Mouse (Mus musculus): ENCODE measurements around the gene Cd274. TPM values are rescaled to one million over a fixed set of nuclear protein-coding genes. Genes with fewer than 3 reads are reported as not detected.
A peak's percentile ranks its signal among the peaks of the same experiment; 100 is the strongest.

Cd274 gene
- polyA plus RNA-seq, 1 experiment, result 0.25 TPM

DNA sequence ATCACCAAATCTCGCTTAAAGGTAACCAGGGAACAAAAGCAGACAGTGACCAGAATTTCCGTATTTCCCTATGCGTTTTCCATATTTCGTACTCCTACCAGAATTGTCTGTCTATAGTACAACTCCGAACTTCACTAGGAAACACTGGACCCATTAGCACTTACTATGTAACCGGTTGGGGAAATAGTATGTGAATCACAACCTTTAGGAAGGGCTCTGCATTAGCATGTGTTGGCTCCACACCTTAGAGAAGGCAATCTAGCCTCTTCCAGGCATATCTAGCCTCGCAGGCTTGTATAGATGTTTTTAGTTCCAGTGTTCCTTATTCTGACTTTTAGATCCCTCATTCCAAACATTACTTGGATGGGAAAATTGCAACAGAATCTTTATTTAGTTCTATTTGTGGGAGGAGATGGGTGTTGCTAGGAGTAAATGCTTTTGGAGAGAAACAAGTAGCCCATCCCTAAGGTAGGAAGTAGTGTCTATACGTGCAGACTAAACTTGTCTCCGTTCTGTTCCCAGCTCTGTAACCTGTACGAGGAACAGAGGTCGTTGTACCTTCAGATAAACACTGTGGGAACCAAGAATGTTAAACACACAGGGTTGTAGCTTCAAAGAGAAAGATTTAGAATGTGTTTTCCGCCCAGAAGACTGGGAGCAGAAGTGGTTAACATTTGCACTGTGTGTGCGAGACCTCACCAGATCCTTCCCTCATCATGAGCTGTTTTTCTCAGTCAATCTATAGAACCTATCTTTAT is 4.9 kb upstream of the Cd274 start:
- Histone ChIP-seq H3K4me2 (ENCODE audit: low read depth) (peak overlapping the region; percentile 82), H3K79me2 (ENCODE audit: control insufficient read depth, insufficient read depth) (no peaks in the 10 kb centered on the region), H3K27me3 (ENCODE audit: control insufficient read depth, insufficient read depth, insufficient read length) (no peaks in the 10 kb centered on the region), H3K4me3 (peak overlapping the region; percentile 33), H3K36me3 (ENCODE audit: control insufficient read depth, insufficient read depth) (no peaks in the 10 kb centered on the region), H3ac (ENCODE audit: control insufficient read depth, insufficient read length) (peak overlapping the region; percentile 35)
- no peak for TF ChIP-seq MAX (IDR thresholded peaks at IDR 0.05; ENCODE audit: low read depth)
- no peak for TF ChIP-seq REST (IDR thresholded peaks at IDR 0.05; ENCODE audit: insufficient read depth, insufficient read length)
- TF ChIP-seq TCF3 (IDR thresholded peaks at IDR 0.05; ENCODE audit: insufficient read length, low read depth), result no peak
- TF ChIP-seq POLR2AphosphoS2 (IDR thresholded peaks at IDR 0.05; ENCODE audit: insufficient read length, low read depth), result no peak
- no peak for TF ChIP-seq TCF12 (IDR thresholded peaks at IDR 0.05; ENCODE audit: insufficient read depth, poor library complexity, severe bottlenecking)
- TF ChIP-seq POLR2A (IDR thresholded peaks at IDR 0.05; ENCODE audit: insufficient read length, low read depth), result no peak
- no peak for TF ChIP-seq E2F4 (IDR thresholded peaks at IDR 0.05; ENCODE audit: insufficient read depth)
- TF ChIP-seq MYOD1 (IDR thresholded peaks at IDR 0.05; ENCODE audit: control insufficient read depth in 1 of 3, insufficient read length in 2 of 3, low read depth in 2 of 3), result no peak
- no peak for TF ChIP-seq USF1 (IDR thresholded peaks at IDR 0.05; ENCODE audit: low read depth)
- no peak for TF ChIP-seq MYOG (IDR thresholded peaks at IDR 0.05; ENCODE audit: control insufficient read depth in 1 of 3, insufficient read depth in 1 of 3, insufficient read length in 2 of 3, low read depth in 2 of 3)
- no peak for TF ChIP-seq CEBPB (IDR thresholded peaks at IDR 0.05; ENCODE audit: insufficient read depth, poor library complexity, severe bottlenecking)
- no peak for TF ChIP-seq SRF (IDR thresholded peaks at IDR 0.05; ENCODE audit: control insufficient read depth, insufficient read length, low read depth)

DNA sequence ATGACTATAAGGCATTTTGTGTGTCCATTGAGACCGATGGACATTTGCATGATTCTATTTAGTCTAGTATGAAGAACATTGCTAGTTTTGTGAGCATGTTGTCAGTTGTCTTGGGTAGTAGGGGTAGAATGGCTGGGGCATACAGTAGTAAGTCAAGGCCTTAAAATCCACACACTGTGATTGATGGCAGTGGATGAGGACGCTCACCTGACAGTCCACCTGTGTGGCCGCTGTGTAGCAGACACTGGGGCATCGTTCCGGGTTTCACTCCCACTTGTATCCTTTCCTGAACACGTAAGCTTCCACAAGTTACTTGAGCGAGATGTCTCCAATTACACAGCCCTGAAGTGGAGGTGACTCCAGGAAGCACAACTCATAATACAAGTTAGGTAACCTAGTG is 3.7 kb upstream of the Cd274 start:
- H3K27me3 ChIP-seq (ENCODE audit: control insufficient read depth, insufficient read depth, insufficient read length), result no peaks in the 10 kb centered on the region
- H3ac ChIP-seq (ENCODE audit: control insufficient read depth, insufficient read length), result no peak overlapping the region
- no peaks in the 10 kb centered on the region for H3K36me3 ChIP-seq (ENCODE audit: control insufficient read depth, insufficient read depth)
- no peaks in the 10 kb centered on the region for H3K79me2 ChIP-seq (ENCODE audit: control insufficient read depth, insufficient read depth)
- TF ChIP-seq POLR2AphosphoS2 (IDR thresholded peaks at IDR 0.05; ENCODE audit: insufficient read length, low read depth), result no peak
- no peak for TF ChIP-seq USF1 (IDR thresholded peaks at IDR 0.05; ENCODE audit: low read depth)
- no peak for TF ChIP-seq SRF (IDR thresholded peaks at IDR 0.05; ENCODE audit: control insufficient read depth, insufficient read length, low read depth)
- TF ChIP-seq TCF3 (IDR thresholded peaks at IDR 0.05; ENCODE audit: insufficient read length, low read depth), result no peak
- no peak for TF ChIP-seq TCF12 (IDR thresholded peaks at IDR 0.05; ENCODE audit: insufficient read depth, poor library complexity, severe bottlenecking)
- no peak for TF ChIP-seq MAX (IDR thresholded peaks at IDR 0.05; ENCODE audit: low read depth)
- no peak for TF ChIP-seq MYOG (IDR thresholded peaks at IDR 0.05; ENCODE audit: control insufficient read depth in 1 of 3, insufficient read depth in 1 of 3, insufficient read length in 2 of 3, low read depth in 2 of 3)
- no peak for TF ChIP-seq MYOD1 (IDR thresholded peaks at IDR 0.05; ENCODE audit: control insufficient read depth in 1 of 3, insufficient read length in 2 of 3, low read depth in 2 of 3)
- TF ChIP-seq POLR2A (IDR thresholded peaks at IDR 0.05; ENCODE audit: insufficient read length, low read depth), result no peak
- no peak for TF ChIP-seq REST (IDR thresholded peaks at IDR 0.05; ENCODE audit: insufficient read depth, insufficient read length)
- TF ChIP-seq E2F4 (IDR thresholded peaks at IDR 0.05; ENCODE audit: insufficient read depth), result no peak
- TF ChIP-seq CEBPB (IDR thresholded peaks at IDR 0.05; ENCODE audit: insufficient read depth, poor library complexity, severe bottlenecking), result no peak
- no peak overlapping the region for H3K4me3 ChIP-seq
- no peak overlapping the region for H3K4me2 ChIP-seq (ENCODE audit: low read depth)

DNA sequence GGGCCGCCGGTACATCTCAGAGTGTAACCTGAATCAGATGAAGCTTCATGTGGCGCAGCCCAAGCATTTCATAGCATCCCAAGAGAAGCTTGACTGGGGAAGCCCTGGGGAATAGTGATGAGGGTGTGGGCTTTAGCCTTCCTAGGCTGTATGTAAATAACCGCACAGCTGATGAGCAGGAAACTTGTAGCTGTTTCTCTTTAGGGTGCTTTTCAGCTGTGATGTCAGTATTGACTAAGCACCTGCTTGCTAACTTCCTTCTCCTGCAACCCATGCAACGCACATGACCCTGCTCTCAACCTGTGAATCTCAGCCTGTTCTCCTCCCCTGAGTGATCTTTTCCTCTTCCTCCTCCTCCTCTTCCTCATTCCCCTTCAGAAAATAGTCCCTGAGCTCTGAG is 3.2 kb upstream of the Cd274 start:
- H3K4me2 ChIP-seq (ENCODE audit: low read depth), result no peak overlapping the region
- H3K79me2 ChIP-seq (ENCODE audit: control insufficient read depth, insufficient read depth), result no peaks in the 10 kb centered on the region
- TF ChIP-seq TCF12 (IDR thresholded peaks at IDR 0.05; ENCODE audit: insufficient read depth, poor library complexity, severe bottlenecking) (no peak), TCF3 (IDR thresholded peaks at IDR 0.05; ENCODE audit: insufficient read length, low read depth) (no peak), MYOD1 (IDR thresholded peaks at IDR 0.05; ENCODE audit: control insufficient read depth in 1 of 3, insufficient read length in 2 of 3, low read depth in 2 of 3) (no peak), REST (IDR thresholded peaks at IDR 0.05; ENCODE audit: insufficient read depth, insufficient read length) (no peak), SRF (IDR thresholded peaks at IDR 0.05; ENCODE audit: control insufficient read depth, insufficient read length, low read depth) (no peak), E2F4 (IDR thresholded peaks at IDR 0.05; ENCODE audit: insufficient read depth) (no peak), USF1 (IDR thresholded peaks at IDR 0.05; ENCODE audit: low read depth) (no peak), POLR2A (IDR thresholded peaks at IDR 0.05; ENCODE audit: insufficient read length, low read depth) (no peak), MAX (IDR thresholded peaks at IDR 0.05; ENCODE audit: low read depth) (no peak), POLR2AphosphoS2 (IDR thresholded peaks at IDR 0.05; ENCODE audit: insufficient read length, low read depth) (no peak), MYOG (IDR thresholded peaks at IDR 0.05; ENCODE audit: control insufficient read depth in 1 of 3, insufficient read depth in 1 of 3, insufficient read length in 2 of 3, low read depth in 2 of 3) (no peak), CEBPB (IDR thresholded peaks at IDR 0.05; ENCODE audit: insufficient read depth, poor library complexity, severe bottlenecking) (no peak)
- no peak overlapping the region for H3ac ChIP-seq (ENCODE audit: control insufficient read depth, insufficient read length)
- H3K27me3 ChIP-seq (ENCODE audit: control insufficient read depth, insufficient read depth, insufficient read length), result no peaks in the 10 kb centered on the region
- H3K4me3 ChIP-seq, result no peak overlapping the region
- H3K36me3 ChIP-seq (ENCODE audit: control insufficient read depth, insufficient read depth), result no peaks in the 10 kb centered on the region

DNA sequence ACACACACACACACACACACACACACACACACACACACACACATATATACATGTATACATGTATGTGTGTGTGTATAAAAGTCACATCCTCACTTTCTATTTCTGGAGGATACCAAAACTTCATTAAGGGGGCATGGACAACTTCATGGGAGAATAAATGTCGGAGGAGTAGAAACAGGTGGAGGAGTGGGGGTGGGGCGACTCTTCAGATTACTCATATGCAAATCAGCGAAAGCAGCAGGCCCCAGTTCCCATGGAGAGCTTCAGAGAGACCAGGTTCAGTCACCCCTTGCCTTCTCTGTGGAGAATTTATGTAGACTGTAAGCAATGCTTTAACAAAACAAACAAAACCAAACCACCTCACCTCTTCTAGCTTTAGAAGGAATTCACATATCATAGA is 2.1 kb upstream of the Cd274 start:
- TF ChIP-seq USF1 (IDR thresholded peaks at IDR 0.05; ENCODE audit: low read depth), result no peak
- TF ChIP-seq POLR2A (IDR thresholded peaks at IDR 0.05; ENCODE audit: insufficient read length, low read depth), result no peak
- TF ChIP-seq MYOG (IDR thresholded peaks at IDR 0.05; ENCODE audit: control insufficient read depth in 1 of 3, insufficient read depth in 1 of 3, insufficient read length in 2 of 3, low read depth in 2 of 3), result no peak
- TF ChIP-seq SRF (IDR thresholded peaks at IDR 0.05; ENCODE audit: control insufficient read depth, insufficient read length, low read depth), result no peak
- TF ChIP-seq TCF12 (IDR thresholded peaks at IDR 0.05; ENCODE audit: insufficient read depth, poor library complexity, severe bottlenecking), result no peak
- TF ChIP-seq MAX (IDR thresholded peaks at IDR 0.05; ENCODE audit: low read depth), result no peak
- no peak for TF ChIP-seq MYOD1 (IDR thresholded peaks at IDR 0.05; ENCODE audit: control insufficient read depth in 1 of 3, insufficient read length in 2 of 3, low read depth in 2 of 3)
- TF ChIP-seq CEBPB (IDR thresholded peaks at IDR 0.05; ENCODE audit: insufficient read depth, poor library complexity, severe bottlenecking), result no peak
- TF ChIP-seq E2F4 (IDR thresholded peaks at IDR 0.05; ENCODE audit: insufficient read depth), result no peak
- no peak for TF ChIP-seq POLR2AphosphoS2 (IDR thresholded peaks at IDR 0.05; ENCODE audit: insufficient read length, low read depth)
- no peak for TF ChIP-seq TCF3 (IDR thresholded peaks at IDR 0.05; ENCODE audit: insufficient read length, low read depth)
- H3ac ChIP-seq (ENCODE audit: control insufficient read depth, insufficient read length), result no peak overlapping the region
- no peaks in the 10 kb centered on the region for H3K36me3 ChIP-seq (ENCODE audit: control insufficient read depth, insufficient read depth)
- H3K27me3 ChIP-seq (ENCODE audit: control insufficient read depth, insufficient read depth, insufficient read length), result no peaks in the 10 kb centered on the region
- no peak overlapping the region for H3K4me2 ChIP-seq (ENCODE audit: low read depth)
- no peaks in the 10 kb centered on the region for H3K79me2 ChIP-seq (ENCODE audit: control insufficient read depth, insufficient read depth)
- H3K4me3 ChIP-seq, result no peak overlapping the region
